9 mouse cellular contexts compared by ENCODE assay signal in genomic region chr10:120306010-120306409, GRCm38 (mm10).
DNase-seq lines count a peak whose midpoint lies in the region; ATAC-seq lines count a peak whose summit lies in the region.
"Had no signal": no experiment of that assay in that cellular context is flagged by ENCODE, and none has a peak within 500 bp of the region (broad histone marks: within the 10 kb centered on the region; RNA-seq: fewer than 3 reads in every experiment).

No protein-coding gene starts in this region.

- no peaks in the 10 kb centered on the region for H3K4me1 ChIP-seq in heart, embryonic 11.5 days (ENCODE audit: control insufficient read depth, insufficient read depth, low read length)
- peaks cover 7% of the 10 kb centered on the region for H3K4me1 ChIP-seq in kidney, embryonic 15.5 days
- H3K4me1 ChIP-seq in forebrain, embryonic 15.5 days: 0 out of 2 replicates have a peak, but pooled peaks cover 2% of the 10 kb centered on the region
- H3K4me1 ChIP-seq: stomach, embryonic 15.5 days had no signal

- H3K9me3 ChIP-seq in heart, embryonic 11.5 days (replicated peaks; ENCODE audit: control insufficient read depth, low read length): no peaks in the 10 kb centered on the region
- no peaks in the 10 kb centered on the region for H3K9me3 ChIP-seq in kidney, embryonic 15.5 days (replicated peaks)
- H3K9me3 ChIP-seq in forebrain, embryonic 15.5 days: no peaks in the 10 kb centered on the region
- H3K9me3 ChIP-seq: stomach, embryonic 15.5 days had no signal

- no peak overlapping the region for H3K9ac ChIP-seq in heart, embryonic 11.5 days (ENCODE audit: low read depth, low read length)
- H3K9ac ChIP-seq in kidney, embryonic 15.5 days: no peak overlapping the region
- no peak overlapping the region for H3K9ac ChIP-seq in forebrain, embryonic 15.5 days (replicated peaks)
- H3K9ac ChIP-seq: stomach, embryonic 15.5 days had no signal

- peak; percentile 25 for DNase-seq in heart, adult 8-10 months (ENCODE audit: low spot score)
- peak; percentile 51 for DNase-seq in urinary bladder, postnatal 14 days (ENCODE audit: low spot score)
- DNase-seq in urinary bladder, postnatal 10 days (ENCODE audit: low spot score): no peak
- DNase-seq in cerebellum, postnatal 36 days: peak; percentile 5 to 7
- DNase-seq in lung, postnatal 36 days: peak; percentile 66

- no peak overlapping the region for H3K27ac ChIP-seq in heart, embryonic 11.5 days (ENCODE audit: low read depth, low read length)
- H3K27ac ChIP-seq in kidney, embryonic 15.5 days: no peak overlapping the region
- H3K27ac ChIP-seq in forebrain, embryonic 15.5 days (replicated peaks): no peak overlapping the region
- H3K27ac ChIP-seq: stomach, embryonic 15.5 days had no signal

- 44% methylated on average over 5 of the region's 5 CpGs for WGBS in heart, embryonic 11.5 days (ENCODE audit: insufficient replicate concordance)
- WGBS in kidney, embryonic 15.5 days: 41% methylated on average over 5 of the region's 5 CpGs
- 33% methylated on average over 5 of the region's 5 CpGs for WGBS in forebrain, embryonic 15.5 days

- no peaks in the 10 kb centered on the region for H3K27me3 ChIP-seq in heart, embryonic 11.5 days (ENCODE audit: control insufficient read depth, insufficient read depth, low read length)
- 0 out of 2 replicates have a peak, but pooled peaks cover 6% of the 10 kb centered on the region for H3K27me3 ChIP-seq in kidney, embryonic 15.5 days
- H3K27me3 ChIP-seq in forebrain, embryonic 15.5 days: no peaks in the 10 kb centered on the region
- H3K27me3 ChIP-seq: stomach, embryonic 15.5 days had no signal

- H3K36me3 ChIP-seq in heart, embryonic 11.5 days (ENCODE audit: control insufficient read depth, insufficient read depth, low read length): no peaks in the 10 kb centered on the region
- H3K36me3 ChIP-seq in kidney, embryonic 15.5 days: no peaks in the 10 kb centered on the region
- H3K36me3 ChIP-seq in forebrain, embryonic 15.5 days: no peaks in the 10 kb centered on the region
- H3K36me3 ChIP-seq: stomach, embryonic 15.5 days had no signal

- no peak overlapping the region for H3K4me2 ChIP-seq in heart, embryonic 11.5 days
- no peak overlapping the region for H3K4me2 ChIP-seq in kidney, embryonic 15.5 days
- no peak overlapping the region for H3K4me2 ChIP-seq in forebrain, embryonic 15.5 days (replicated peaks)
- H3K4me2 ChIP-seq: stomach, embryonic 15.5 days had no signal

- H3K4me3 ChIP-seq in heart, embryonic 11.5 days (ENCODE audit: low read depth, low read length): no peak overlapping the region
- no peak overlapping the region for H3K4me3 ChIP-seq in kidney, embryonic 15.5 days (replicated peaks)
- no peak overlapping the region for H3K4me3 ChIP-seq in forebrain, embryonic 15.5 days
- H3K4me3 ChIP-seq: stomach, embryonic 15.5 days had no signal

- no peak for ATAC-seq in heart, embryonic 11.5 days (replicated peaks; ENCODE audit: insufficient number of reproducible peaks, low FRiP score, low TSS enrichment)
- ATAC-seq in kidney, embryonic 15.5 days (replicated peaks; ENCODE audit: low FRiP score): 0 out of 2 replicates have a peak, but pooled peaks have one; percentile 15
- no peak for ATAC-seq in forebrain, embryonic 15.5 days (replicated peaks)
